Mouse (Mus musculus): ENCODE measurements at regions not wholly inside any gene's neighbourhood (a gene's known extent, or its start where the extent isn't known, plus 50 kb on each side); places are given as distances from the start of the nearest gene placed in this dataset.

DNA sequence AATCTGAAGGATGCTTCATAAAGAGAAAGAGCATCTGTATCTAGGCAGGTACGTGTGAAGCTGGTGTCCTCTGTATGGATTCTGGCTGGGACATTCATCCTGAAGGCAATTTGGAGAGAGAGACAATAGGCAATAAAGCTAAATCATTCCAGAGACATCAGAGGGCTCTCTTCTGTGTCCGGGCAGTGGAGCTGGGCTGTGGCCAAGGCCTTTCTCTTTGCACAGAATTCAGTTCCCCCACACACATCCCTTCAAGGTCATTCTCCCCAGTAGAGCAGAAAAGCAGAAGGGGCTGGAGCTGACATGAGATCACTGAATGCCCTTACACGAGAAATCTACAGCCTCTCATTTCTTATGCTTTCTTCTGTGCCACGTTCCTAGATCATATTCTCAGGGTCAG is 109.7 kb upstream of the Gm10306 start:
- ATAC-seq (ENCODE audit: low FRiP score, low TSS enrichment) = no peak
- Histone ChIP-seq H3K9ac (ENCODE audit: low read depth, low read length) (no peak overlapping the region), H3K4me1 (ENCODE audit: control insufficient read depth, insufficient read depth, low read length) (no peaks in the 10 kb centered on the region), H3K4me2 (replicated peaks; ENCODE audit: low read depth, low read length) (no peak overlapping the region), H3K9me3 (ENCODE audit: control insufficient read depth, low read length) (no peaks in the 10 kb centered on the region), H3K27me3 (ENCODE audit: control insufficient read depth, insufficient read depth, low read length) (no peaks in the 10 kb centered on the region), H3K27ac (ENCODE audit: low read depth, low read length) (no peak overlapping the region), H3K4me3 (ENCODE audit: low read length) (no peak overlapping the region), H3K36me3 (ENCODE audit: control insufficient read depth, insufficient read depth, low read length) (no peaks in the 10 kb centered on the region)
- 49% methylated on average over 4 of the region's 4 CpGs for WGBS

Measured in kidney, embryonic 14.5 days (tissue).